8 mouse cellular contexts compared by ENCODE assay signal in genomic region chr14:33371248-33371647, GRCm38 (mm10).
A peak's percentile ranks its signal among the peaks of the same experiment; 100 is the strongest.
DNase-seq lines count a peak whose midpoint lies in the region; ATAC-seq and TF ChIP-seq lines count a peak whose summit lies in the region.

No protein-coding gene starts in this region.

- no peak for TF ChIP-seq POLR2A in embryonic fibroblast, embryonic 13.5 days (IDR thresholded peaks at IDR 0.05; ENCODE audit: low read depth, low read length)

- H3K27ac ChIP-seq in embryonic fibroblast, embryonic 13.5 days (ENCODE audit: insufficient read depth, low read length): no peak overlapping the region
- no peak overlapping the region for H3K27ac ChIP-seq in lung, embryonic 14.5 days (ENCODE audit: low read depth)

- no peak overlapping the region for H3K4me2 ChIP-seq in lung, embryonic 14.5 days

- ATAC-seq in lung, embryonic 14.5 days (ENCODE audit: insufficient read depth): peak; percentile 70
- no peak for ATAC-seq in erythroid progenitor cell, adult 5-6 weeks (replicated peaks; ENCODE audit: low FRiP score, poor library complexity, severe bottlenecking)

- H3K4me1 ChIP-seq in embryonic fibroblast, embryonic 13.5 days (ENCODE audit: control insufficient read depth, insufficient read depth, low read length): no peaks in the 10 kb centered on the region
- H3K4me1 ChIP-seq in lung, embryonic 14.5 days (ENCODE audit: insufficient read depth): no peaks in the 10 kb centered on the region

- H3K36me3 ChIP-seq in lung, embryonic 14.5 days (ENCODE audit: insufficient read depth): 0 out of 2 replicates have a peak, but pooled peaks cover 6% of the 10 kb centered on the region

- peak; percentile 88 for TF ChIP-seq CTCF in embryonic fibroblast, embryonic 13.5 days (IDR thresholded peaks at IDR 0.05; ENCODE audit: borderline replicate concordance, insufficient read depth, low read length)
- TF ChIP-seq CTCF in lung, embryonic 14.5 days (IDR thresholded peaks at IDR 0.05; ENCODE audit: low read depth): peak; percentile 92

- no peak overlapping the region for H3K9ac ChIP-seq in lung, embryonic 14.5 days

- no peaks in the 10 kb centered on the region for H3K27me3 ChIP-seq in lung, embryonic 14.5 days (ENCODE audit: insufficient read depth, low read length)

- no peak overlapping the region for H3K4me3 ChIP-seq in embryonic fibroblast, embryonic 13.5 days (ENCODE audit: insufficient read depth, low read length)
- H3K4me3 ChIP-seq in lung, embryonic 14.5 days (ENCODE audit: low read depth, low read length): no peak overlapping the region

- WGBS in lung, embryonic 14.5 days: 7% methylated on average over 3 of the region's 3 CpGs

- intact Hi-C loops in heart, postnatal 10 days (cut with DNase I): loop anchor here (1.0 to 2.0 kb wide), 2 partner anchors 58 to 158 kb away; no protein-coding TSS in a partner anchor

- DNase-seq in MEL-GATA-1-ER (ENCODE audit: extremely low read depth, low read depth): peak; percentile 33
- peak; percentile 89 for DNase-seq in brain, adult 2 months (ENCODE audit: low read depth, low spot score)
- peak; percentile 71 to 81 for DNase-seq in heart, postnatal 10 days
- peak; percentile 83 for DNase-seq in kidney, postnatal 14 days
- DNase-seq in lung, embryonic 14.5 days: peak; percentile 88
- peak; percentile 47 for DNase-seq in ovary, postnatal 14 days (ENCODE audit: low spot score)

- H3K9me3 ChIP-seq in lung, embryonic 14.5 days (ENCODE audit: low read depth, low read length): no peaks in the 10 kb centered on the region

Comparison
In these comparisons a context has a peak if more than half of its experiments do, and no peak if none do; other contexts are left out.
1. DNase-seq: peak in every context shown above with its lines; median percentile 89 in brain, adult 2 months; 88 in lung, embryonic 14.5 days; 83 in kidney, postnatal 14 days; 76 in heart, postnatal 10 days; 47 in ovary, postnatal 14 days; 33 in MEL-GATA-1-ER.